Mouse (Mus musculus): ENCODE results near the gene Armh1.

Gene Armh1

GRCm38 (mm10) chr4:117251801-117252316, at the start of gene Armh1, which contains the start of gene Tmem53:
Gene Armh1, minus strand, starts transcription at chr4:117252125.
Gene Tmem53, plus strand, starts transcription at chr4:117251951.
- DNase-seq (ENCODE audit: low spot score in 2 of 2) = peak; percentile 90 to 92

- no peak for DNase-seq (ENCODE audit: low spot score in 2 of 2)
Measured at GRCm38 (mm10) chr4:117299921-117300320, 48.0 kb upstream of the Armh1 start.

- DNase-seq (ENCODE audit: low spot score in 2 of 2) = no peak
Measured at GRCm38 (mm10) chr4:117297819-117298218, 45.9 kb upstream of the Armh1 start.

- no peak for DNase-seq (ENCODE audit: low spot score in 2 of 2)
Measured at GRCm38 (mm10) chr4:117296849-117297593, 45.1 kb upstream of the Armh1 start.

GRCm38 (mm10) chr4:117291696-117292095, 39.8 kb upstream of the Armh1 start:
- no peak for DNase-seq (ENCODE audit: low spot score in 2 of 2)

GRCm38 (mm10) chr4:117288927-117289801, 37.2 kb upstream of the Armh1 start:
- DNase-seq (ENCODE audit: low spot score in 2 of 2) = peak; percentile 78 to 84

GRCm38 (mm10) chr4:117288277-117288926, 36.5 kb upstream of the Armh1 start:
- DNase-seq (ENCODE audit: low spot score in 2 of 2) = no peak

- DNase-seq (ENCODE audit: low spot score in 2 of 2) = no peak
Measured at GRCm38 (mm10) chr4:117284363-117284762, 32.4 kb upstream of the Armh1 start.

- DNase-seq (ENCODE audit: low spot score in 2 of 2) = no peak
Measured at GRCm38 (mm10) chr4:117283271-117284191, 31.6 kb upstream of the Armh1 start.

- no peak for DNase-seq (ENCODE audit: low spot score in 2 of 2)
Measured at GRCm38 (mm10) chr4:117281090-117281845, 29.3 kb upstream of the Armh1 start.

GRCm38 (mm10) chr4:117280397-117280930, 28.5 kb upstream of the Armh1 start:
- no peak for DNase-seq (ENCODE audit: low spot score in 2 of 2)

GRCm38 (mm10) chr4:117279253-117279642, 27.3 kb upstream of the Armh1 start:
- DNase-seq (ENCODE audit: low spot score in 2 of 2) = no peak

- no peak for DNase-seq (ENCODE audit: low spot score in 2 of 2)
Measured at GRCm38 (mm10) chr4:117278381-117279252, 26.7 kb upstream of the Armh1 start.

- no peak for DNase-seq (ENCODE audit: low spot score in 2 of 2)
Measured at GRCm38 (mm10) chr4:117277687-117278086, 25.8 kb upstream of the Armh1 start.

GRCm38 (mm10) chr4:117277021-117277420, 25.1 kb upstream of the Armh1 start:
- DNase-seq (ENCODE audit: low spot score in 2 of 2) = no peak

- no peak for DNase-seq (ENCODE audit: low spot score in 2 of 2)
Measured at GRCm38 (mm10) chr4:117276281-117276711, 24.4 kb upstream of the Armh1 start.

GRCm38 (mm10) chr4:117274720-117275119, 22.8 kb upstream of the Armh1 start:
- DNase-seq (ENCODE audit: low spot score in 2 of 2) = no peak

GRCm38 (mm10) chr4:117272459-117272858, 20.5 kb upstream of the Armh1 start:
- no peak for DNase-seq (ENCODE audit: low spot score in 2 of 2)

- peak in 1 of 2 experiments; percentile 56 for DNase-seq (ENCODE audit: low spot score in 2 of 2)
Measured at GRCm38 (mm10) chr4:117270278-117270677, 18.4 kb upstream of the Armh1 start.

Measured in heart, adult 9 months (tissue).